Mouse (Mus musculus) ES-Bruce4 (cell line): ENCODE data around the gene Tcf7l2.

Source experiments
- CTCF ChIP-seq: IDR thresholded peaks from one replicate; pipeline ENCODE4 v1.8.1; 2011; ENCODE audit warnings: low read depth, low read length
- EP300 ChIP-seq: IDR thresholded peaks from 2 replicates; pipeline ENCODE4 v1.6.1; 2011; ENCODE audit warnings: low read depth, low read length; ENCODE audit not compliant: insufficient read depth
- POLR2A ChIP-seq: IDR thresholded peaks from one replicate; pipeline ENCODE4 v1.8.1; 2011; ENCODE audit warnings: low read length; ENCODE audit not compliant: insufficient read depth

GRCm38 (mm10) chr19:55838389-55839035 lies 96.9 kb downstream of the Tcf7l2 start:
- TF ChIP-seq CTCF (no peak), POLR2A (no peak), EP300 (no peak)
